Mouse (Mus musculus) megakaryocyte progenitor cell, adult 5-6 weeks (primary cell): ENCODE measurements around the gene Sprr4. TPM values are rescaled to one million over a fixed set of nuclear protein-coding genes. Genes with fewer than 3 reads are reported as not detected.
"Not testable (repeated sequence)": the region's sequence is repeated elsewhere in the genome, so short reads cannot be mapped to it uniquely, and the experiment has no call there.

ENCODE experiments used
- ATAC-seq: replicated peaks from 2 replicates; pipeline ENCODE4 v1.8.0; 2016; ENCODE audit warnings: mild to moderate bottlenecking, moderate TSS enrichment, inconsistent platforms; ENCODE audit not compliant: poor library complexity
- total RNA-seq, 2 experiments: library from RNA; stranded (forward) in 1 of 2; stranded (reverse) in 1 of 2; fragments of 157-497, 149-512 nt in 1 of 2; fragments of 200-1000 nt in 1 of 2; gene quantifications; 2 replicates each; pipeline versions ENCODE4 v1.2.3 to v1.2.4; 2015 to 2017

The Sprr4 gene
- total RNA-seq (2015), result not detected in 2 replicates
- total RNA-seq (2017), result not detected in 2 replicates

DNA sequence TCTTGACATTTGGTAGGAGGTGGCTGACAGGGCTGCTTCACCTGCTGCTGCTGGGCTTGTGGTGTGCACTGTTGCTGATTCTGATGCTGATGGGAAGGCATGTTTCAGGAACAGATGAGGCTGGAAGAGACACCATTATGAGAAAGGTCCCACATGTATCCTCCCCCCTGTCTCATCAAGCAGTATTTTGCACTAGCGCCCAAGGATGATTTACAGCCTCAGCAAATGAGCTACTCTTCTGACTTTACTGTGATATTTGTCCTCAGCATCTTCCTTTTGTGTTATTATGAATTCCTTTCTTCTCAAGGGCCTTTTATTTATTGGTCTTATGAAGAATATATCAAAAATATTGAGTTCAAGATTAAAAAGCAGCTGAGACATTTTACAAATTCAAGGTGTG lies at the start of gene Sprr4:
Sprr4 (minus strand) TSS at position 101 of the 400 bp plus-strand sequence.
- no peak for ATAC-seq

DNA sequence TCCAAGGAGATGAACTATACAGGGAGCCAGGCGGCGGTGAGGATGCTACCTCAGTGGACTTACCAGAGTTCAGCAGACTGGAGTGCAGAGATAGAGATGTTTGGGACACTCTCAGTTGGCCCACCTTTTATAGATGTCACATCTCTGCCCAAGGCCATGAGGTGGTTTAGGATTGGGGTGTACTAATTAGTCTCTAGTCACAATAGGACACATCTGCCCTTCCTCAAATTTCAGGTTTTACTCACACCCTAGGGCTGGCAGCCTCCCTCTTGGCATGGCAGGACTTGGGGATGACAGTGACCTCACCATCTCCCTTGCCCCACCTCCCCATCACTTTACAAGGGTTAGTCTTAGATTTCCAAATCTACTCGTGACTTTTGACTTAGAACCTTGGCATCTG lies 34.1 kb upstream of the Sprr4 start, which contains the start of gene 2310046K23Rik:
2310046K23Rik (minus strand) TSS at position 101 of the 400 bp plus-strand sequence.
- no peak for ATAC-seq

- no peak for ATAC-seq
These were observed 12.0 kb upstream of the Sprr4 start for GRCm38 (mm10) chr3:92512325-92512724.

DNA sequence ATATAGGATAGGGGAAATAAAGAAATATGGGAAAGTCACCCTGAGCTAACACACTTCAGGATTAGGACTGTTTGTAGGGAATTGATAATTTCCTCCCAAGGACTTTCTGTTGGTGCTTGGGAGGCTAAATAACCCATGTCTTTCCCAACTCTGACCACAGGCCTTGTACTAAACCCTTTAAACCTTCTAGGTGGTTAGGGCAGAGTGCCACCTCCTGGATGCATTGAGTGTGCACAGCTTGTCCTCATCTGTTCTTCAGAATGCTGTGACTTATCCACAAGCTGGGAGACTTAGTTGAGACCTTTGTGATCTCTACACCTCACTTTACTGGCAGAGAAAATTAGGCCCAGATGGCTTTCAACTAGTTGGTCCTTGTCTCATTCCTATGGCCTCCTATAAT lies 10.5 kb upstream of the Sprr4 start:
- peak; percentile 37; the same call in 1 of the 2 replicates for ATAC-seq

DNA sequence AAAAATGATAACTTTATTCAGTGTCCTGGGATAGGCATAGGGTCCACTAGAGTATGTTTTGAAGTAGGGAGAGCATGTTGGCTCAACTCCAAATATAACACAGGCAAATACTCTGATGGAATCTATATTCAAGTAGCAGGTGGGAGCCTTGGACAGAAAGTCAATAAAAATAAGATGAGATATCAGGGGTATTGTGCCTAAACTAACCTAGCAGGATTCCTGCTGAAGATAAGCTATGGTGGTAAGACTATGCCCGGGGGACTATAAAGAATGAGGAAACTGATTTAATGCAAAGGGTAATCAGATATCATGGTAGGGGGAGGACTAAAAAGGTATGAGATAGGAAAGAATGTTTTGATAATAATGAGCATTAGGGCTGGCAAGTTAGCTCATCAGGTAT lies 7.9 kb upstream of the Sprr4 start:
- ATAC-seq, result no peak

DNA sequence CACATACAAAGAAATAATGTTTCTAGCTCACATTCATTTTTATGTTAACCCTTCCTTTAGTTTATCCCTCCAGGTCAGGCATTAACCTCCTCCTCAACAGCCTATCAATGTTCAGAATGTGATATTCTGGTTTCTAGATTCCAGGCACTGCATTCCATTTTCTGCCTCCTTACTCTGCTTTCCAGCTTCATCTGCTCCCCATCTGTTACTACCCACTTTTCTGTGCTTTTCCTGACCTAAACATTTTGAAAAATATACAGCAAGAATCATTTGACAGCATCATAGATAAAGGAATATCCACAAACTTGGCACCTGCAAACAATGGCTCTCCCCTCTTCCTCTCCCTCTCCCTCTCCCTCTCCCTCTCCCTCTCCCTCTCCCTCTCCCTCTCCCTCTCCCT lies 3.2 kb upstream of the Sprr4 start:
- no peak for ATAC-seq

DNA sequence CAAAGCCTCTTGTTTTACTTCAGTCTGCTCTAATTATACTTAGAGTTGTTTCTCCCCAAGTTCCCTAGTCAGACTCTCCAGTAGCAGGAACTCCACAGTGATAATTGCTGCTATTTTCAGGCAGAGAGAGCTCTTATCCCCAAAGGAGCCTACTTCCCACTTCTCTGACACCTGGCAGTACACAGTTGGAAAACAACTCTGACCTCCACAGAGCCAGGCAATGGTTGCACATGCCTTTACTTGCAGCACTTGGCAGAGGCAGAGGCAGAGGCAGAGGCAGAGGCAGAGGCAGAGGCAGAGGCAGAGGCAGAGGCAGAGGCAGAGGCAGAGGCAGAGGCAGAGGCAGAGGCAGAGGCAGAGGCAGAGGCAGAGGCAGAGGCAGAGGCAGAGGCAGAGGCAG lies 10.0 kb downstream of the Sprr4 start:
- ATAC-seq, result not testable (repeated sequence)

DNA sequence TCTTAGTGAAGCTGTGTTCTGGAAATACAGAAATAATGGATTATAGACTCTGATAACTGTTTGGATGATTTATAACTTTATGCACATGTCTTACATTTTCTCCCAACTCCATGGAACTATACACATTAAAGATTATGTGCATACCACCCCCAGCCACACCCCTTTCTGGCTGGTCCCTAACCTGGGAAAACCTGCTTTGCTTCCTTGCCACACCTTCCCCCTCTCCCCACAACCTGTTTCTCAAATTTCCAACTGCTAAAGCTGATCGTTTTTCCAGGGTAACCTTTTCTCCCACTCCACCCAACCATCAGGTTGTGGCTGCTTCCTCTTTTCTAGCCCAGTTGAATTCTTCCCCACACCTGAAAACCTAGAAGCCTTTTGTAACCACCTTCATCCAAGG lies 14.0 kb downstream of the Sprr4 start:
- no peak for ATAC-seq

GRCm38 (mm10) chr3:92485863-92486262 lies 14.4 kb downstream of the Sprr4 start, which contains the start of gene Sprr1a:
Gene Sprr1a, minus strand, starts transcription at chr3:92485895.
- ATAC-seq, result no peak

GRCm38 (mm10) chr3:92481249-92481648 lies 19.0 kb downstream of the Sprr4 start:
- ATAC-seq, result not testable (repeated sequence)

DNA sequence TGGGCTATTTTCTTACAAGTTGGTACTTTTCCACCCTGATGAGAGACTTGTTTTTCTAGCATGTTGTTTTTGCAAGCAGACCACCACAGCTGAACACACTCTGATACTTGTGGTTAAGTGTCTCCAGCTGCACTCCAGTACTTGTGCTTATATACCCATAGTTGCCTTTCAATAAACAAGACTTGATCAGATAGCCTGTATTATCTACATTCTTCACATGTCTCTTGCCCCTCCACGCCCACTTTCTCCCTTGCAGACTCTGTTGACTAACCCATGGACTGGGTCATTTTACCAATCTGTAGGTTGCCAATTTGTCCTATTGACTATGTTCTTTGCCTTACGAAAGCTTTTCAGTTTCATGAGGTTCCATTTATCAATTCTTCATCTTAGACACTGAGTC lies 30.2 kb downstream of the Sprr4 start:
- no peak for ATAC-seq

- no peak for ATAC-seq
These were observed 32.9 kb downstream of the Sprr4 start for GRCm38 (mm10) chr3:92467424-92467823.

DNA sequence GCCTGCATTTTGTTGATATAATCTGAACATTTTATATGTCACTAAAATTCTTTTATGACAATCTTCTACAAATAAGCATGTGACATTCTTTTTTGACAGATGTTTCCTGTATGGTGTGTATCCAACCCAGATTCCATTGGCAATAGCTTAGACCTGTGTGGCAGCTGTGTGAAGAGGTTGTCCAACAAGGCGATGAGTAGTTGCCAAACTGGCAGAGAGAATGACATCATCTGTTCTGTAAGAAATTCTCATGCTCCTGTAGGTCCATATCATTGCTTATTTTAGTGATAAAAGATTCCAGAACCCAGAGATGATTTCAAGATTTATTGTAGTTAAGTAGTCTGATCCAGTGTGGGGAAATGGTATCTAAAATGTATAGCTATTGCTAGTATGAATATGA lies 33.7 kb downstream of the Sprr4 start:
- no peak for ATAC-seq

DNA sequence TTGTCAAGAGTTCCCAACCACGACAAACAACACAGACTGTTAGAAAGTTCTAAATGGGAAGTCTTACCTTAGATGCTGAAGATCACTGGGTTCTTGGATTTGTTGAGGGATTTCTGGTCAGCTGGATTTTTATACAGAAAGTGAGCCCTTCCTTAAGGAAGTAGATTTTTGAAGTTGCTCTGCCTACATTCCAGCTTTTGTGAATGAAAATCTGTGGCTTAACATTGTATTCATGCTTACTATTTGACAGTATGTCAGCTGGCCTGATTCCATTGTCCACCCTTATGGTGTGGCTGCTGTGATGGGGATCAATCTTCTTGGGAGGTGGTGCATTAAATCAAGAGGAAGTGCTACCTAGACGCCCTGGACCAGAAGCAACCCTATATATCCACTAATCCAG lies 41.7 kb downstream of the Sprr4 start, which contains the start of gene Sprr3:
Sprr3 (minus strand) TSS at position 101 of the 400 bp plus-strand sequence.
- ATAC-seq, result no peak

- ATAC-seq, result no peak
These were observed 45.1 kb downstream of the Sprr4 start for GRCm38 (mm10) chr3:92455151-92455550.

Other genes with a start within 250 kb of the Sprr4 start
- gene Sprr2a3, start 215.1 kb downstream of the Sprr4 start, total RNA-seq (2015), result not detected in 2 replicates
- not detected in 2 replicates for gene Sprr2a3, start 215.1 kb downstream of the Sprr4 start, total RNA-seq (2017)
- gene Sprr2b, start 183.9 kb downstream of the Sprr4 start, total RNA-seq (2015), result not detected in 2 replicates
- not detected in 2 replicates for gene Sprr2b, start 183.9 kb downstream of the Sprr4 start, total RNA-seq (2017)
- not detected in 2 replicates for gene Sprr2d, start 161.4 kb downstream of the Sprr4 start, total RNA-seq (2015)
- gene Sprr2d, start 161.4 kb downstream of the Sprr4 start, total RNA-seq (2017), result not detected in 2 replicates
- not detected in 2 replicates for gene Sprr2e, start 148.3 kb downstream of the Sprr4 start, total RNA-seq (2015)
- not detected in 2 replicates for gene Sprr2e, start 148.3 kb downstream of the Sprr4 start, total RNA-seq (2017)
- not detected in 2 replicates for gene Sprr2f, start 135.3 kb downstream of the Sprr4 start, total RNA-seq (2015)
- gene Sprr2f, start 135.3 kb downstream of the Sprr4 start, total RNA-seq (2017), result not detected in 2 replicates
- not detected in 2 replicates for gene Sprr2h, start 114.8 kb downstream of the Sprr4 start, total RNA-seq (2015)
- not detected in 2 replicates for gene Sprr2h, start 114.8 kb downstream of the Sprr4 start, total RNA-seq (2017)
- gene Sprr2i, start 92.5 kb downstream of the Sprr4 start, total RNA-seq (2015), result not detected in 2 replicates
- not detected in 2 replicates for gene Sprr2i, start 92.5 kb downstream of the Sprr4 start, total RNA-seq (2017)
- gene Sprr2j-ps, start 82.4 kb downstream of the Sprr4 start, total RNA-seq (2015), result not detected in 2 replicates
- not detected in 2 replicates for gene Sprr2j-ps, start 82.4 kb downstream of the Sprr4 start, total RNA-seq (2017)
- 9.5 and 12.2 TPM in 2 replicates for gene Gm9774, start 71.1 kb downstream of the Sprr4 start, total RNA-seq (2015)
- gene Gm9774, start 71.1 kb downstream of the Sprr4 start, total RNA-seq (2017), result 1.7 and 1.9 TPM in 2 replicates
- gene Sprr2k, start 67.9 kb downstream of the Sprr4 start, total RNA-seq (2015), result not detected in 2 replicates
- not detected in 2 replicates for gene Sprr2k, start 67.9 kb downstream of the Sprr4 start, total RNA-seq (2017)
- not detected in 2 replicates for gene Sprr1b, start 61.7 kb downstream of the Sprr4 start, total RNA-seq (2015)
- gene Sprr1b, start 61.7 kb downstream of the Sprr4 start, total RNA-seq (2017), result not detected in 2 replicates
- gene Sprr3, start 41.8 kb downstream of the Sprr4 start, total RNA-seq (2015), result not detected in 2 replicates
- not detected in 2 replicates for gene Sprr3, start 41.8 kb downstream of the Sprr4 start, total RNA-seq (2017)
- not detected in 2 replicates for gene Sprr1a, start 14.6 kb downstream of the Sprr4 start, total RNA-seq (2015)
- not detected in 2 replicates for gene Sprr1a, start 14.6 kb downstream of the Sprr4 start, total RNA-seq (2017)
- gene 2310046K23Rik, start 34.0 kb upstream of the Sprr4 start, total RNA-seq (2015), result not detected in 2 replicates
- not detected in 2 replicates for gene 2310046K23Rik, start 34.0 kb upstream of the Sprr4 start, total RNA-seq (2017)
- gene Ivl, start 73.2 kb upstream of the Sprr4 start, total RNA-seq (2015), result 0.22 TPM in 1 of 2 replicates, not detected in the other
- 0.27 TPM in 1 of 2 replicates, not detected in the other for gene Ivl, start 73.2 kb upstream of the Sprr4 start, total RNA-seq (2017)
- not detected in 2 replicates for gene Smcp, start 88.5 kb upstream of the Sprr4 start, total RNA-seq (2015)
- gene Smcp, start 88.5 kb upstream of the Sprr4 start, total RNA-seq (2017), result not detected in 2 replicates
- not detected in 2 replicates for gene 2210017I01Rik, start 107.0 kb upstream of the Sprr4 start, total RNA-seq (2015)
- not detected in 2 replicates for gene 2210017I01Rik, start 107.0 kb upstream of the Sprr4 start, total RNA-seq (2017)
- not detected in 2 replicates for gene Lce6a, start 121.2 kb upstream of the Sprr4 start, total RNA-seq (2015)
- gene Lce6a, start 121.2 kb upstream of the Sprr4 start, total RNA-seq (2017), result not detected in 2 replicates
- not detected in 2 replicates for gene Lce1a1, start 147.8 kb upstream of the Sprr4 start, total RNA-seq (2015)
- not detected in 2 replicates for gene Lce1a1, start 147.8 kb upstream of the Sprr4 start, total RNA-seq (2017)
- not detected in 2 replicates for gene Lce1b, start 156.4 kb upstream of the Sprr4 start, total RNA-seq (2015)
- not detected in 2 replicates for gene Lce1b, start 156.4 kb upstream of the Sprr4 start, total RNA-seq (2017)
- gene Lce1a2, start 169.8 kb upstream of the Sprr4 start, total RNA-seq (2015), result not detected in 2 replicates
- not detected in 2 replicates for gene Lce1a2, start 169.8 kb upstream of the Sprr4 start, total RNA-seq (2017)
- gene Lce1c, start 178.8 kb upstream of the Sprr4 start, total RNA-seq (2015), result not detected in 2 replicates
- not detected in 2 replicates for gene Lce1c, start 178.8 kb upstream of the Sprr4 start, total RNA-seq (2017)
- gene Lce1d, start 186.7 kb upstream of the Sprr4 start, total RNA-seq (2015), result not detected in 2 replicates
- not detected in 2 replicates for gene Lce1d, start 186.7 kb upstream of the Sprr4 start, total RNA-seq (2017)
- gene Lce1e, start 208.6 kb upstream of the Sprr4 start, total RNA-seq (2015), result not detected in 2 replicates
- not detected in 2 replicates for gene Lce1e, start 208.6 kb upstream of the Sprr4 start, total RNA-seq (2017)
- gene Lce1f, start 219.9 kb upstream of the Sprr4 start, total RNA-seq (2015), result not detected in 2 replicates
- gene Lce1f, start 219.9 kb upstream of the Sprr4 start, total RNA-seq (2017), result not detected in 2 replicates
- not detected in 2 replicates for gene Gm38119, start 238.6 kb upstream of the Sprr4 start, total RNA-seq (2015)
- gene Gm38119, start 238.6 kb upstream of the Sprr4 start, total RNA-seq (2017), result not detected in 2 replicates